Mouse (Mus musculus) left cerebral cortex, postnatal 14 days (tissue): ENCODE measurements around the gene Myo16. TPM values are rescaled to one million over a fixed set of nuclear protein-coding genes. Genes with fewer than 3 reads are reported as not detected.

Experiments used
- DNase-seq, 2 experiments: peaks; one replicate each; pipeline ENCODE4 v3.0.0; 2021 to 2022; ENCODE audit warnings: low spot score in 2 of 2, mixed read lengths in 1 of 2
- intact Hi-C: fragments of 180-260 bp; cut with DNase I; formaldehyde crosslinking; loops from one replicate; pipeline ENCODE4 v1.15.1; 2025
- total RNA-seq, 2 experiments: library from RNA; stranded (reverse); gene quantifications; 2 replicates each; pipeline ENCODE4 v1.2.3; 2021

Gene Myo16
- total RNA-seq, 2 experiments from 2014 or later, result 59.3 to 64.5 TPM

DNA sequence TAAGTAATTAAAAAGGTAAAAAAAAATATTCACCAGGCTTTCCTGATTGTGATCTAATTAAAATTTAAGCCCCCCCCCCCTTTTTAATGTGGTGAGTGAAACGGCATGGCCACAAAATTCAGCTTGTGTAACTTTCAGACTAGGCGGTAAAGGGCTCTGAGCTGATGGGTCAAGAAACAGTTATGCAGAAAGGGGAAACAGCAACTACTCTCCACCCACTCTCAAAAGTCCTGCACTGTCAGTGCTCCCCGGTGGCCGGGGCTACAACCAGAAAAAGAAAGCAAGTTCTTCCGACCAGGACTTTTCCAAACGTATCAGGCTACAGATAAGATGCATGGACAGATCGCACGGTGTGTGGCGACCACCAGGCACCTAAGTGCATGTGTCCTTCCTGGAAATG, 408.9 kb downstream of the Myo16 start:
- DNase-seq, result no peak
- intact Hi-C loops, result no loop called here

- DNase-seq, result no peak
- intact Hi-C loops, result no loop called here
These were observed 411.7 kb downstream of the Myo16 start for GRCm38 (mm10) chr8:10565231-10566029.

- peak in 1 of 2 experiments; percentile 20 for DNase-seq
- intact Hi-C loops, result no loop called here
These were observed 414.7 kb downstream of the Myo16 start for GRCm38 (mm10) chr8:10568448-10568847.

GRCm38 (mm10) chr8:10574096-10574495, 420.4 kb downstream of the Myo16 start:
- intact Hi-C loops, result loop anchor here (5.0 kb wide), 2 partner anchors 433 to 613 kb away; partner anchors contain the start of gene Irs2

GRCm38 (mm10) chr8:10575244-10575643, 421.5 kb downstream of the Myo16 start:
- intact Hi-C loops, result loop anchor here (5.0 kb wide), 1 partner anchor 597 kb away; no protein-coding TSS in a partner anchor
- DNase-seq, result no peak

More at GRCm38 (mm10) chr8:10574096-10574495, 420.4 kb downstream of the Myo16 start:
- peak; percentile 77 to 80 for DNase-seq

DNA sequence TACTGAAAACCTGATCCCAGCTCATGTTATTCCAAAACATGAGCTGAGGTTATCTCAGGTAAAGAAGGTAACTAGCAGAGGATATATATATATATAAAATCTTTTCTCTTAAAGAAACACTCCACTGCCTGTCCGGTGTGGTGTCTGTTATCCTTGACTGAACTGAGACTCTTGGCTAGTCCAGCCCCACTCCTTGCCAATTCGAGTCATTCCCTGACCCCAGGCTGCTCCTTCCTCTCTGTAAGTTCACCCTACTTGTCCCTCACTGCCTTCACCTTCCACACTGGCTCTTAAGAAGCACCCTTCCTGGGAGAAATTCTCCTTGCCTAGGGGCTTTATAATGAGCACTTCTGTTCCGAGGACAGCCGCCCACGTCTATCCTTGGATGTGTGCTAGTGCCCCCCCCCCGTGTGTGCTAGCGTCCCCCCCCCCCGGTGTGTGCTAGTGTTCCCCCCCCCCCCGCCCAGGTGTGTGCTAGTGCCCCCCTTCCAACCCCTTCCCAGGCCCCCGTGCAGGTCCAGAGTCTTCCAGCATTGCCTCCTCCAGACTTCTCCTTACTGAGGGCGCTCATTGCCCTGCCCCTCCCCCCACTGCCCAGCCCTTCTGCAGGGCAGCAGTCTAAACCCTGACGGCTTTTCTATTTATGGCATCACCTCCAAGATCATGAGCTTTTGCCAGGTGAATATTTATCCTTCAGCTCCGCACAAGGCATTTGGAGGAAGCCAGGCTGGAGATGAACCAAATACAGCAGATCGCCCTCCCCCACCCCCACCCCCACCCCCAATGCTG, 433.4 kb downstream of the Myo16 start:
- intact Hi-C loops, result no loop called here
- DNase-seq, result no peak

DNA sequence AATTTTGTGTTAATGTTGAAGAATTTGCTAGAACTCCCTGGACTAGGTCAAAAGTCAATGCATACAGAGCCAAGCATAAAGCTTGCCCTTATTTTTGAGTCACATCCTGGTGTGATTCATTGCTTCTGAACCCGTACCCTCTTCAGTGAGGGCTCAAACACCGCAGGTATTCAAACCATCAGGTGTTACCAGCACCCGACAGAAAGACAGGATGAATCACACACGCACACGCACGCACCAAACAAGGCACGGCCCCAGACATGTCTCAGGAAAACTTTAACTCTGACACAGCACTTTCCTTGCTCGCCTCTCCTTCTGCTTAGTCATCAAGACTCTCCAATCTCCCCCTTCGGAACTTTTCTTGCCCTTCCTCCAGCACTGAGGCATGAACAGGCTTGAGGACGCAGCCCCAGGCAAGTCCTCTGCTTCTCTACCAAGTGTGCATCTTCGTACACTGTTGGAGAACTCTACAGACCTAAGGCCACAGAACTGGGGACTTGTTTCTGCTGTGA, 435.8 kb downstream of the Myo16 start:
- intact Hi-C loops, result no loop called here
- no peak for DNase-seq

DNA sequence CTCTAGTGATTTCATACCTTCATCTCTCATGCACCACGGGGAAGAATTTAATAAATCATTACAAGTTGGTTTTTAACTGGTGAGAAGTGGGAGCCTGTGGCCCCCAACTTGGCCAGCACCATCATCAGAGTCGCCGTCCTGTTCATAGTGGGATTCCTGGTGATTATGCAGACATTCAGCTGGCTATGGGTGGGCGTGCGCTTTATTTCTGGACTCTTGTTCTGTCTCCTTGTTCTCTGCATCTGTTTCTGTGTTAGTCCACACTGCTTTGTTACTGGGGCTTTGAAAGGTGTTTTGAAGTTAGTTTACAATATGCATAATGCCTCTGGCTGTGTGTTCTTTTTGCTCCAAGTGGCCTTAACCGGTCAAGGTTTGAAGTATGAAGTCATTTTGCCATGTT, 439.2 kb downstream of the Myo16 start:
- intact Hi-C loops, result no loop called here
- no peak for DNase-seq

- intact Hi-C loops, result no loop called here
- DNase-seq, result no peak
These were observed 442.6 kb downstream of the Myo16 start for GRCm38 (mm10) chr8:10596353-10596752.

DNA sequence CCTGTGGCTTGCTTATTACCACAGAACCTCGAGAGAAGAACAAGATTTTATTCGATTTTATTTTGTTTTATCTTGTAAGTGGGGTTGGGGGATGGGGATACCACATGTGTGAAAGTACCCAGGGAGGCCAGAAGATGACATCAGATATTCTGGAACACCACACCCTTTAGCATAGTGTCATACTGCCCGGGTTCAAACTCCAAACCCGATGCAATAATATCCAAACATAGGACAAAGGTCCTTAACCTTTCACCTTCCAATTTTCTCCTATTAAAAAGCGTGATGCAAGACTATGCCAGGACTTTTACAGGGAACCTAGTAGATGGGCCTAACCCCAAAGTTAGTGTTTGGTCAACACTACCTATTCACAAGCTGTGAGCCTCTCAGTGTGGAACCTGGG, 443.9 kb downstream of the Myo16 start:
- intact Hi-C loops, result no loop called here

DNA sequence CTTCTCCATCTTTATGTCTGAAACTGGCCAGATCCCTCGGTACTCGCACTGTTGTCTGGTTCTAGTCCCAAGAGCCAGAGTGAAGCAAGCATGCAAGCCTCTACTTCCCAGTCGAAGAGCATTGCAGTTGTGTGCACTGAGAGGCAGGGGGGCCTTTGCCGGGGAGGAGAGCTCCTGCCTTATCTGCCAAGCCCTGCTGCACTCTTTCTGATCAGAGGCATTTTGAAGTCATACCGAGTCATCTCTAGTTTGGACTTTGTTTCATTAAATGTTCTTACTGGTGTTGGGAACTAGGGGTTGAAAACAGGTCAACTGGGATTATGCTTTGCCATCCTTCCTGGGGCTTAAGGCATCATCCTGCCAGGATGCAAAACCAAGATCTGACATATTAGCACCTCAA, 445.2 kb downstream of the Myo16 start:
- DNase-seq, result no peak
- intact Hi-C loops, result no loop called here

More for the DNA sequence above, 443.9 kb downstream of the Myo16 start:
- DNase-seq, result no peak

DNA sequence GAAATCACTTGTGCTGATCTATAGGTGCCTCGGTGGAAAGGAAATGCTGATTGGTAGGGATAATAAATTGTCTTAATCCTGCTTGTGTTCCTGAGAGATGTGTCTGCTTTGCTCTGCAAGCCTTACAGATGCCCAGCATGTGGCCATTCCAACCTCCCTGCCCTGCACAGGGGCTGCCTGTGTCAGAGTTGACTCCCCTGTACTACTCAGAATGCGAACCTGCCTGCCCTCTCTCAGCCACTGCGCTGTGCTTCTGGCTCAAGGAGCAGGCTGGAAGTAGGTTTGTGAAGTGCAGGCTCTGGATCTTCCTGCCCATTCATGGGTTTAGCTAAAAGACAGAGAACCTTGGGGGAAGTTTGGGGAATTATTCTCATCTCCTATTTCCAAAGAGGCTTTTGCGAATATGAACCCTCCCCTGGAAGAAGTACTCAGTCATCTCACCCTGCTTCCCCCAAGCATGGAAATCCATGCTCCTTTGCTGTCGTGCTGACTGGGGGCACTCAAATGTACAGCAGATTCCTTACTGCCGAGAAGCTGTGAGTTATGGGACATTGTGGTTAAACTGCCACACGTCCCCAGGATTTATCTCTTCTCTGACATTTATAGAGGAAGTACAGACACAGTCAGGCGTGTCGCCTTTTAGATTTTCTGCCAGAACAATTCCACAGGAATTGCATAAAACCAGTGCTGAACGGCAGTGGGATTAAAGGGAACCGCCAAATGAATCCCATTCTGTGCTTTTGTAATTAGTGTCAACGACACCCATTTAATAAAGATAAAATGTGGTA, 452.5 kb downstream of the Myo16 start:
- no peak for DNase-seq
- intact Hi-C loops, result no loop called here

DNA sequence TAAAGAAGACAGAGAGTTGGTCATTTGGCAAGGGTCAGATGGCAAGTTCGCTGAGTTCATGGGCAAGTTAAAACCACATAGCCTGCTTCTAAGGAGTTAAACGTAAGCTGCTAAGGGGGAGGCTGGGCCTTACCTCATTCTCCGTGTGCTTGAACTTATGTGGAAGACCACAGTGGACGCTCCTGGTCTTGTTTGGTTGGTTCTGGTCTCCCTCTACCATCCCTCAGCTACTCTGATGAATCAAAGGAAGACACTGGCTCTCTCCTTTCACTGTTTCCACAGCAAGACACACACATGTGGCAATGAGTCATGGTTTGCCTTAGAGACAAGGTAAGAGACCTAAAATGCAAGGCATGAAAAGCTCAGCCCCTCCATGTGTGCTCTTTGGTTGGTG, 453.1 kb downstream of the Myo16 start:
- no peak for DNase-seq

GRCm38 (mm10) chr8:10611636-10612035, 457.9 kb downstream of the Myo16 start:
- no peak for DNase-seq
- intact Hi-C loops, result no loop called here

More for the DNA sequence above, 453.1 kb downstream of the Myo16 start:
- intact Hi-C loops, result no loop called here

GRCm38 (mm10) chr8:10613371-10613770, 459.7 kb downstream of the Myo16 start:
- intact Hi-C loops, result no loop called here
- no peak for DNase-seq

DNA sequence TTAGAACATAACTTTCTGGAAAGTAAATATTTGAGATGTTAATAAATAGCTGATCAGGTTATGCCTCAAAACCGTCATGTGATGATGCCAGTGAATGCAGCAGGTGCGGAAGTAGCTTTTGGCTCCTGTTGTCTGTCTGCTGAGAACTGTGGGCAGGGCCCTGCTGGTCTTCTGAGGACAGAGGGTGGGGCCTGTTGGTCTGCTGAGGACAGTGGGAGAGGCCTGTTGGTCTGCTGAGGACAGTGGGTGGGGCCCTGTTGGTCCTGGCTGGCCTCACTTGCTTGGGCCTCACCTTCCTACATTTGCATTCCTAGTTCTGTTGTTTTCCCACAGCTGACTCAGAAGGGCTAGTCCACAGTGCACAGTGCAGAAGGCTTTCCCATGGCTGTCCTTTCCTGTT, 466.0 kb downstream of the Myo16 start:
- intact Hi-C loops, result no loop called here
- DNase-seq, result no peak

DNA sequence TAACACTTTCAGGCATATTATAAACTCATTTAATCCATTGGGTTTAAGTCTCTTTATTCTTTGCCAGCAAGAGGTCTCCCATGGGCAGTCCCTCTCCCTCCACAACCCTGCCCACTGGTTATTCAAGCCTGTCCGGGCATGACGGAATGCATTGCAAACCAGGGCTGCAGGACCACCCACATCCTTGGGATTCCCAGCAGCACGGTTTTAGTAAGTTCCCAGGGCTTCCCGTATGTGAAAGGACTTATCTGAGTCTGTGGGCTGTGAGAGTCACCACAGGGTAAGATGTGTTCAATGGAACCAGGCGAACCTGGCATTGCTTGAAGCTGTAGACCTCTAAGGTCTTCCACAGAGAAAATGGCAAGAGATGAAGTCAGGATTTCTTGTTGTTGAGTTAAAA, 471.6 kb downstream of the Myo16 start:
- intact Hi-C loops, result no loop called here
- no peak for DNase-seq

GRCm38 (mm10) chr8:10628725-10629124, 475.0 kb downstream of the Myo16 start:
- intact Hi-C loops, result no loop called here
- DNase-seq, result no peak

GRCm38 (mm10) chr8:10629862-10630261, 476.2 kb downstream of the Myo16 start:
- intact Hi-C loops, result no loop called here
- DNase-seq, result no peak

DNA sequence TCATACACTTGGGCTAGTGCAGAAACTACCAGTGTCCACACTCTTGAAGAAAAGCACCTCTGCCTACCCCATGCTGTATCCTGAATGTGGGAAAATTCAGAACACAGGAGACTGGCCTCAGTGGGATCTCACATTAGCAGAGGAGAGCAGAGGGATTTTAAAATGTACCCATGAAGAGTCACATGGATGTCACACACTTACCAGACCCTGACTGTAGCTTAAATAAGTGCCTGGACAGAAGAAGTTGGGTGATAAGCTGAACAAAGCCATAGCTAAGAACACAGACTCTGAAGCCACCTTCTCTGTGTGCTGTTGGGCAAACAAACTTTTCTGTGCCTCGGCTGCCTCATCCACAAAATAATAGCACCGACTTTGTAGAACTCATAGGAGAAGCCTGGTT, 477.3 kb downstream of the Myo16 start:
- DNase-seq, result no peak
- intact Hi-C loops, result no loop called here
